Mouse (Mus musculus) urinary bladder, adult 18-20 months (tissue): ENCODE data around the gene Mapkapk2.
"Not testable (repeated sequence)": the region's sequence is repeated elsewhere in the genome, so short reads cannot be mapped to it uniquely, and the experiment has no call there.

Source experiments
- DNase-seq, 2 experiments: peaks; one replicate each; pipeline ENCODE4 v3.0.0; 2022; ENCODE audit warnings: low spot score in 2 of 2, mixed read lengths in 2 of 2

Gene Mapkapk2

GRCm38 (mm10) chr1:131050011-131050410 is 47.6 kb downstream of the Mapkapk2 start:
- DNase-seq = no peak

GRCm38 (mm10) chr1:131049361-131049806 is 48.2 kb downstream of the Mapkapk2 start:
- no peak for DNase-seq

DNA sequence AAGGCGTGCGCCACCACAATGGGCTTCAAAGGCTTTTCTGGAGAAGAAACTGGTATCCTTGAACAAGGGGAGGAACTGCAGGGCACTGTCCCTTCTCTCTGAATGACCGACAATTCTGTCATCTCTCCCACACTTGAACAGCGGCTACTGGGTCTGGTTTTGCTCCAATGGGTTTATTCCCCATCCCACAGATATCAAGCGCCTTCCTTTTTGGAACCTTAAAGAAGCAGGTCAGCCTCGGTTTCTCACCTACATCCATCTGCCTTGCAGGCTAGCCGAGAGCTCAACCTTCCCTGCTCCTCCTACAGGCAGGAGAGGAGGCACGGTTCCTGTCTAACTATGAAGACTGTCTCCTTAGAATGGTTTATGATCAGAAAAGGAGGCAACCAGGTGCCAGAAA is 48.7 kb downstream of the Mapkapk2 start:
- no peak for DNase-seq

DNA sequence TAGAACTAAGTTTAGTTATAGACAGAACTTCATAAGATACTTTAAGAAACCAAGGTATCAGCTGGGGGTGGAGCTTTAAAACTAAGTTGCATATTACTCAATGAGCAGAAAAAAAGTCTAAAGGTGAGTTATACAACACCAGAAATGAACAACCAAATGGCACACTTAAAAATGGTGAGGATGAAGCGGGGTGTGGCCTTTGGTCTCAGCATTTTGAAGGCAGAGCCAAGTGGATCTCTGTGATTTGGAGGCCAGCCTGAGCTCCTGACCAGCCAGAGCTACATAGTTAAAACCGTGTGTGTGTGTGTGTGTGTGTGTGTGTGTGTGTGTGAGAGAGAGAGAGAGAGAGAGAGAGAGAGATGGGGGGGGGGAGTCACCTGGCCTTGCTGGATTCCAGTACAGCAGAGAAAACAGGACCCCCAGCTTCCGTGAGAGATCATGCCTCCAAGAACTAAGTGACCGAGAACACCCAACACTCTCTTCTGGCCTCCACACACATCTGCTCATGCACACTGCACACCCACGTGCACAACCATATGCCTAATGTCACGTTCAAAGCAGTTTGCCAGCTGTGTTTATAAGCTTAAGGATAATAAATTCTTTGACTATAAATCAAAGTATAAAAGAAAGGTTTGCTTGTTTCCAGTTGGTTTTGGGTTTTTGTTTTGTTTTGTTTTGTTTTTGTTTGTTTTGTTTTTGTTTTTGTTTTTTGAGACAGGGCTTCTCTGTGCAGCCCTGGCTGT is 49.3 kb downstream of the Mapkapk2 start:
- DNase-seq = no peak

GRCm38 (mm10) chr1:131046607-131047006 is 51.0 kb downstream of the Mapkapk2 start:
- DNase-seq = no peak

GRCm38 (mm10) chr1:131045723-131046355 is 51.8 kb downstream of the Mapkapk2 start:
- no peak for DNase-seq

DNA sequence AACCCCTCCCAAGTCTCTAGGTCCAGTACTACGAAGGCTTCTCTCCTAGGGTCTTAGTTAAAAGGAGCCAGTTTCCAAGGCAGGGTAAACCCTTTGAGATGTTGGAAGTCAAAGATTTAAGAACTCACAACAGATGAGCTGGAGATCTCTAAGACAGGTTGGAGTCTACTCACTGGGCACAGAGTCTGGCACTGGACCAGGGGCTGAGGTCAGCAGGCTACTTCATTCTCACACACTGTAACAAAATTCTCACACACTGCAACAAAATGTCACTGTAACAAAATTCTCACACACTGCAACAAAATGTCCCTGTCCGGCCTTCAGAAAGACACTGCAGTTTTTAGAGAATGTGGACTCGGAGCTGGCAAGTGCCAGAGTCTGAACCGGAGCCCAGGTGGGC is 54.0 kb downstream of the Mapkapk2 start:
- no peak for DNase-seq

DNA sequence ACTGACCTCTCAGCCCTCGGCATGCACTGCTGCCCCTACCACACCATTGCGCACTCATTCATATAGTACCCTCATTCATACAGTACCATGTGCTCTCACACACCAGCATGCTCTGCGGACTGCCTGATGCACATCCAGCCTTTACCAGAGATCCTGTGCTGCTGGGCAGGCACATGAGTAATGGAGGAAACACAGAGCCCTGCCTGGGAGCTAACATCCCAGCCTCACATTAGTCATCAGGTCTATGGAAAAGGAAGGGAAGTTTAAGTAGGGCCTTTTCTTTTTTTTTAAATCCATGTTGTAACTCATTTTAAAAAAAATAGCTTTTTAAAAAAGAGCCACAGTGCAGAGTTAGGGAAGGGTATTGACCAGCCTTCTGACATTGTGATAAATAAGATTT is 54.9 kb downstream of the Mapkapk2 start:
- no peak for DNase-seq

- DNase-seq = no peak
These were observed 55.4 kb downstream of the Mapkapk2 start for GRCm38 (mm10) chr1:131042263-131042662.

DNA sequence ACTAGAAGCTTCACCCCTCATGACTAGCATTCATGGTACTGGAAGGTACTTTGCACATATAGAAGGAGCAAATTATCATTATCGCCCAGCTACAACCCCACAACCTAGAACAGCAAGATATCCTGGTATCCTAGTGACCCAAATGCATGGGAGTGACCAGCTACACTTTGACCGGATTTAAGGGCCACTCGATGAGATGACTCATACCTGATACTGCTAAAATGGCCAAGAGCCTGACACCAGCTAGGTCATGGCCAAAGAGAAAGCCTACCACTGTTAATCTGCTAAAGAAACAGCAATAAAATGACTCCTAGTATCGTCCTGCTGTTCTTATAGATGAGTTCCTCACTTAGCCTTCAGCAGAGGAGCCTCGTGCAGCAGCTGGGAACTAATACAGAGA is 58.1 kb downstream of the Mapkapk2 start:
- DNase-seq = no peak

DNA sequence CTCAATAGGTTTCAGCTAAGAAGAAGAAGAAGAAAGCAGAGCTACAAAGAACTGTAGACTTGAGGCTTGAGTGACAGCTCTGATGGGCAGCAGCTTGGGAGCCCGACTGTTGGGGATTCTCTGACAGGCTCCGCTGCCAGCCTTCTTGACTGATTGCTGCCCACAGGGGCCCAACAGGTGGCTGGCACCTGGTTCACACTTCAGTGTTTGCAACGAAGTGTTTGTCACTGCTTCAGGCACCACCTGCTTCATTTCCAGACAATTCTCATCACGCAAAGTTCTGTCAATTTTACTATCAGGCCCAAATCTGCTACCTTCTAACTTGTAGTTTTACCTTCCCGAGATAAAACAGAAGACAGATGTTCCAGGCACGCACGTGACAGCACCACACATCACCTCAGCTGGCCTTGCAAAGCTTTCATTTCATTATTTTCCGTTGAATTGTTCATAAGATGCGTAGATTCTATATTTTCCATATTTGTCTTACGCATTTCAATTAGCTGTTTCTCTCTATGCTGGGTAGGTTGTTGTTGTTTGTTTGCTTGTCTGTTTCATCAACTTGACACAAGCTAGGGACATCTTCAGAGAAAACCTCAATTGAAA is 59.1 kb downstream of the Mapkapk2 start:
- no peak for DNase-seq

DNA sequence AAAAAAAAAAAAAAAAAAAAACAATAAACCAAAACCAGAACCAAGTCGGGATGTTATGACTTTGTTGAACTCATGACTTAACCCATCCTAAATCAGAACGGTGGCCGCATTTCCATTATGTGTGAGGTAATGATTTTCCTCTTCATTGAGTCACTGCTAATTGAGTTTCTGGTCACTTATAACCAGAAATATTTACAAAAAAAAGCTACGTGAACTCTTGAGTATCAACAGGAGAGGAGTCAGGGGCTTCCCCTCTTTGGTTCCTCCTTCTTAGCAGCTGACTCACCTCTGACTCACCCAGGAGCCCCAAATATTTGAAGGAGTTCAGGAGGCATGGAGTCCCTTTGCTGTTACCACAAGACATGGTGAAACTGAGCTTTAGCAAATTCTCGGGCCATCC is 59.6 kb downstream of the Mapkapk2 start:
- no peak for DNase-seq

DNA sequence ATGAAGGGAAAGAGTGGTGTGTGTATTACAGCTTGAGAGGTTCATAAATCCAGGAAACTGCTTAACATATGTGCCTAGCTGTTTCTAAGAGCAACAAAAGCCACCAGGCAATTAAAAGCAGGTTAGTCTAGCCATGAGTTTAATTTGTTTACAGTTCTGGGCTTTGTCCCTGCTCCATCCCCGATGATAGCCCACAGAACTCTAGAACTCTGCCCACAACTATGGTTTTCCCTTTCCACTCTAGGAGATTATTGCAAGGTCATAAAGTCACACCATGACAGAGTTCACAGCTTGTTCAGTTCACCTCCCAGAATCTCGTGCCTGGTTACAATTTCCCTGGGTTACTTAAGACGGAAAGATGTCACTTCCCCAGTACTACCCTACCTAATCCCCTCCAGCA is 66.4 kb downstream of the Mapkapk2 start:
- no peak for DNase-seq

- no peak for DNase-seq
These were observed 67.4 kb downstream of the Mapkapk2 start for GRCm38 (mm10) chr1:131030261-131030660.

DNA sequence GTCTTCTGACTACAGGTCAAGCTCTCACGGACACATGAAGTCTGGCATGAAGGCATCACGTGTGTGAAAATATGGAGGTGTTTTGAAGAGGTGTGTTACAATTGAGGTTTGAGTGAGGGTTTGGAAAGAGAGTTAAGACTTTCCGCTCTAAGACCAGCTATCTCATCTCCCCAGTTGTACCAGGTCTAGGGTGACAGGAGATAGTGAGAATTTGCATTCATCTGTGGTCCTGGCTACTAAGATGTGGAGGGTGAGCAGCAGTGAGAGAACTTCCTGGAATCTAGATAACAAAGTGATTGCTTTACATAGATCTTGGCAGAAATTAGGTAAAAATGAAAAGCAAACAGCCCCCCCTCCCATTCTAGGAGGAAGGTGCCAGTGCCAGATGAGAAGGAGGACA is 68.4 kb downstream of the Mapkapk2 start:
- no peak for DNase-seq

- no peak for DNase-seq
These were observed 71.8 kb downstream of the Mapkapk2 start for GRCm38 (mm10) chr1:131025843-131026190.

DNA sequence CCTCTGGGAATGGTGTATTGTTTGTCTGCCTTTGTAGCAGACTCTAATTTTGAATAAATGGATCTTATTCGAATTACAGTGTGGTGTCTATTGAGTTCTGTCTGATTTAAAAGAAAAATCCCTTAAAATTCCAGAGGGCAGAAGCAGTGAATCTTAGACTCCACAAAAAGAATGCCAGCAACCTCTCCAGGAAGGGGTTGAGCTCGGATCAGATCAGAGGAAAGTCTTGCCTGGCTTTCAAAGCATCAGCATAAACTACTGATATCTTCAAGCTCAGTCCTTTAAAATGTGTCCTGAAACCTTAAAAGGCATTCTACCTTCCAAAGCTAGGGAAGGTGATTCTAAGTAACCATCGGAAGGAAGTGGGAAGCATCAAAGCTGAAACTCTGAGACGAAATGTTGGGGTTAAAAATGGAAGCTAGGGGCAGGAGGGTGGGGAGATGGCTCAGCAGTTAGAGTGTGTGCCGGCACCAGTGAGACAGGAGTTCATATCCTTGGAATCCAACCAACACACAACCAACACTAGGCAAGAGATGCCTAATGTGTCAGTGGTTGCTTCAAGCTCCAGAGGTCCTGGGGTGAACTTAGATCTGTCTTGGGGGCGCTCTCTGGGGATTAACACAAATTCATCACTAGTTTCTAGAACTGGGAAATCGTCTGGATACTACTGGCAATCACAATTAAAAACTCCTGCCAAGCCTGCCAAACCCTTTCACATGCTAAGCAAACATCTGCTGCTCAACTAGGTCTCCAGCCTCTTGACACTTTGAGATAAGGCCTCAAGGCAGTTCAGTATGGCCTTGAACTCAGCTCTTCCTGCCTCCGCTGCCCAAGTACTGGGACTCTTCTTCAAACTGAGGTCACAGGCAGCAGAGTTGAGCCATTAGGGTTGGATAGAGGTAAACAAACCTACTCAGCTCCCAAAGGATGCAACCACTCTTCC is 72.5 kb downstream of the Mapkapk2 start:
- no peak for DNase-seq

GRCm38 (mm10) chr1:131023250-131023858 is 74.3 kb downstream of the Mapkapk2 start:
- not testable (repeated sequence) for DNase-seq

GRCm38 (mm10) chr1:131022591-131023249 is 74.9 kb downstream of the Mapkapk2 start:
- DNase-seq = no peak

DNA sequence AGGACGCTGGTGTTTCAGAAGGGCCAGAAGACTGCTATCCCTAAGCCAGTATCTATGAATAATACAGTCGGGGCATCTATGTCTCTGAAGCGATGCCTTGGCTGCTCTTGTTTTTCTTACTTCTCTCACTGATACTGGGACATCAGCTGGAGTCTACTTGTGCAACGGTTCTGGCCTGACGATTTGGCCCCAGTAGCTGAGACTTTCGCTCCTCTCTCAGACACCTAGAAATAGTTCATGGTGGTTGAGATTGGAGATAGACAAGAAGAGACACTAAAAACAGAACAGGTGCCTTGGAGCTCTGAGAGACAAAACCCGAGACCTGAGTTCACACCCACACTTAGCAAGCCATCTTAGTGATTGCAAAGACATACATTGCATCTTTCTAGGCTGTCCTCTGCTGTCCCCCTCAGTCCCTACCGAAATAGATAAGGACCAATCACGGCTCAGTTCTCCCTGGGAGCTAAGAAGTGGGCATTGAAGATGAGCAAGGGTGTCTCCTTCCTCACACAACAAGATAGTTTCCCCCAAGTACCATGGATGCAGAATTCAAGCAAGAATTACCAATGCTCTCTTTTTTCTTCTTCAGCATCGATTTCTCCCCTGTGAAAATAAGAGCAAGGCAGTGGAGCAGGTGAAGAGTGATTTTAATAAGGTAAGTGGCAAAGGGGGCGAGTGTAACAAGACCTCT is 75.6 kb downstream of the Mapkapk2 start:
- DNase-seq = no peak
